Mouse (Mus musculus) ES-Bruce4 (cell line): ENCODE results near the gene Rbfox3.

Experiments used
- CTCF ChIP-seq: IDR thresholded peaks from one replicate; pipeline ENCODE4 v1.8.1; 2011; ENCODE audit warnings: low read depth, low read length
- EP300 ChIP-seq: IDR thresholded peaks from 2 replicates; pipeline ENCODE4 v1.6.1; 2011; ENCODE audit warnings: low read depth, low read length; ENCODE audit not compliant: insufficient read depth
- POLR2A ChIP-seq: IDR thresholded peaks from one replicate; pipeline ENCODE4 v1.8.1; 2011; ENCODE audit warnings: low read length; ENCODE audit not compliant: insufficient read depth

GRCm38 (mm10) chr11:118859839-118860238, 51.6 kb downstream of the Rbfox3 start:
- TF ChIP-seq EP300 = no peak
- no peak for TF ChIP-seq POLR2A
- TF ChIP-seq CTCF = no peak
